Comparison of ENCODE assay signal across 26 mouse cellular contexts in genomic region chr8:53279162-53279561, GRCm38 (mm10).
DNase-seq lines count a peak whose midpoint lies in the region; ATAC-seq and TF ChIP-seq lines count a peak whose summit lies in the region.
"Had no signal": no experiment of that assay in that cellular context is flagged by ENCODE, and none has a peak within 500 bp of the region (broad histone marks: within the 10 kb centered on the region; RNA-seq: fewer than 3 reads in every experiment).

No protein-coding gene starts in this region.

- H3K4me1 ChIP-seq in midbrain, postnatal 0 days (ENCODE audit: insufficient read depth, low read length): no peaks in the 10 kb centered on the region
- no peaks in the 10 kb centered on the region for H3K4me1 ChIP-seq in midbrain, embryonic 16.5 days (ENCODE audit: control insufficient read depth, insufficient read depth, low read length)
- H3K4me1 ChIP-seq: heart, embryonic 12.5 days; kidney, embryonic 15.5 days; limb, embryonic 13.5 days; liver, embryonic 13.5 days; midbrain, embryonic 12.5 days; neural tube, embryonic 13.5 days had no signal

- no peaks in the 10 kb centered on the region for H3K27me3 ChIP-seq in midbrain, postnatal 0 days (ENCODE audit: insufficient read depth, low read length)
- no peaks in the 10 kb centered on the region for H3K27me3 ChIP-seq in midbrain, embryonic 16.5 days (ENCODE audit: control insufficient read depth, insufficient read depth, low read depth, low read length)
- H3K27me3 ChIP-seq: heart, embryonic 12.5 days; kidney, embryonic 15.5 days; limb, embryonic 13.5 days; liver, embryonic 13.5 days; midbrain, embryonic 12.5 days; neural tube, embryonic 13.5 days had no signal

- peak; percentile 71 for TF ChIP-seq CTCF in layer of hippocampus, adult 2 months (conservative IDR thresholded peaks at IDR 0.05)
- TF ChIP-seq CTCF in midbrain, postnatal 0 days (IDR thresholded peaks at IDR 0.05): peak; percentile 60
- no peak for TF ChIP-seq CTCF in brain, embryonic 14.5 days (IDR thresholded peaks at IDR 0.05; ENCODE audit: borderline replicate concordance, extremely low read depth, insufficient read depth, insufficient read length)

- no peak for ATAC-seq in midbrain, postnatal 0 days (ENCODE audit: low FRiP score)
- ATAC-seq in midbrain, embryonic 16.5 days: no peak
- ATAC-seq: forebrain, embryonic 16.5 days had no signal

- peak; percentile 2 to 7 for DNase-seq in cerebellum, postnatal 14 days
- no peak for DNase-seq in cerebellum, postnatal 4 days (ENCODE audit: low spot score in 2 of 2)
- no peak for DNase-seq in layer of hippocampus, adult 2 months (ENCODE audit: low spot score in 2 of 2)
- DNase-seq in layer of hippocampus, postnatal 25 days (ENCODE audit: extremely low spot score in 1 of 2, low spot score in 1 of 2): no peak
- DNase-seq in midbrain, postnatal 0 days (ENCODE audit: low spot score): peak; percentile 2
- peak; percentile 17 for DNase-seq in brain, embryonic 14.5 days (ENCODE audit: low read depth)
- no peak for DNase-seq in adrenal gland, adult 18-20 months (ENCODE audit: low spot score in 2 of 2)
- DNase-seq: adrenal gland, adult 8-10 months; gastrocnemius, postnatal 14 days; heart, adult 11 months; heart, postnatal 10 days; kidney, adult 11 months; liver, embryonic 13.5 days; lung, adult 2 months; retina, postnatal 1 day; thymus, adult 2 months; thymus, postnatal 4 days had no signal

- H3K4me2 ChIP-seq in midbrain, postnatal 0 days (ENCODE audit: low read depth, low read length, poor library complexity, severe bottlenecking): no peak overlapping the region
- H3K4me2 ChIP-seq in midbrain, embryonic 16.5 days (ENCODE audit: low read length): no peak overlapping the region
- H3K4me2 ChIP-seq: heart, embryonic 12.5 days; kidney, embryonic 15.5 days; limb, embryonic 13.5 days; liver, embryonic 13.5 days; midbrain, embryonic 12.5 days; neural tube, embryonic 13.5 days had no signal

- no peaks in the 10 kb centered on the region for H3K9me3 ChIP-seq in midbrain, postnatal 0 days (ENCODE audit: low read length)
- H3K9me3 ChIP-seq in midbrain, embryonic 16.5 days (replicated peaks; ENCODE audit: control insufficient read depth, low read length, poor library complexity, severe bottlenecking): no peaks in the 10 kb centered on the region
- H3K9me3 ChIP-seq: G1E; heart, embryonic 12.5 days; kidney, embryonic 15.5 days; limb, embryonic 13.5 days; liver, embryonic 13.5 days; midbrain, embryonic 12.5 days; neural tube, embryonic 13.5 days had no signal

- no peaks in the 10 kb centered on the region for H3K36me3 ChIP-seq in midbrain, postnatal 0 days (ENCODE audit: insufficient read depth, low read length)
- no peaks in the 10 kb centered on the region for H3K36me3 ChIP-seq in midbrain, embryonic 16.5 days (ENCODE audit: control insufficient read depth, insufficient read depth, low read length)
- H3K36me3 ChIP-seq: G1E; heart, embryonic 12.5 days; kidney, embryonic 15.5 days; limb, embryonic 13.5 days; liver, embryonic 13.5 days; midbrain, embryonic 12.5 days; neural tube, embryonic 13.5 days had no signal

- H3K9ac ChIP-seq in midbrain, postnatal 0 days (replicated peaks; ENCODE audit: low read length, poor library complexity, severe bottlenecking): no peak overlapping the region
- no peak overlapping the region for H3K9ac ChIP-seq in midbrain, embryonic 16.5 days (ENCODE audit: low read depth, low read length)
- H3K9ac ChIP-seq: heart, embryonic 12.5 days; kidney, embryonic 15.5 days; limb, embryonic 13.5 days; liver, embryonic 13.5 days; midbrain, embryonic 12.5 days; neural tube, embryonic 13.5 days had no signal

- TF ChIP-seq POLR2A in brain, embryonic 14.5 days (IDR thresholded peaks at IDR 0.05; ENCODE audit: borderline replicate concordance, extremely low read depth, insufficient read depth, insufficient read length, poor library complexity, severe bottlenecking): no peak

- no peak overlapping the region for H3K27ac ChIP-seq in layer of hippocampus, adult 2 months
- H3K27ac ChIP-seq in midbrain, postnatal 0 days (ENCODE audit: low read depth, low read length): no peak overlapping the region
- no peak overlapping the region for H3K27ac ChIP-seq in midbrain, embryonic 16.5 days (ENCODE audit: low read length)
- H3K27ac ChIP-seq: kidney, embryonic 15.5 days; limb, embryonic 13.5 days; liver, embryonic 13.5 days; midbrain, embryonic 12.5 days; neural tube, embryonic 13.5 days had no signal

- no peak overlapping the region for H3K4me3 ChIP-seq in layer of hippocampus, adult 2 months
- H3K4me3 ChIP-seq in midbrain, postnatal 0 days (ENCODE audit: low read depth, low read length): no peak overlapping the region
- no peak overlapping the region for H3K4me3 ChIP-seq in midbrain, embryonic 16.5 days (ENCODE audit: low read depth, low read length)
- H3K4me3 ChIP-seq: heart, embryonic 12.5 days; kidney, embryonic 15.5 days; limb, embryonic 13.5 days; liver, embryonic 13.5 days; midbrain, embryonic 12.5 days; myocyte; neural tube, embryonic 13.5 days had no signal

Comparison
In these comparisons a context has a peak if more than half of its experiments do, and no peak if none do; other contexts are left out.
1. DNase-seq: peak in cerebellum, postnatal 14 days (2 of 2), midbrain, postnatal 0 days (single experiment) and brain, embryonic 14.5 days (single experiment); none in cerebellum, postnatal 4 days (0 of 2), layer of hippocampus, adult 2 months (0 of 2), layer of hippocampus, postnatal 25 days (0 of 2) and adrenal gland, adult 18-20 months (0 of 2).